Mouse (Mus musculus) CH12.LX (cell line): ENCODE measurements at regions not wholly inside any gene's neighbourhood (a gene's known extent, or its start where the extent isn't known, plus 50 kb on each side); places are given as distances from the start of the nearest gene placed in this dataset.

ENCODE experiments used
- DNase-seq: peaks from one replicate; pipeline ENCODE4 v3.0.0-alpha.2; 2013; ENCODE audit errors: extremely low read depth
- H3K27ac ChIP-seq: 2 replicates; pipeline ENCODE4 v1.5.1; 2012; ENCODE audit warnings: low read depth, mild to moderate bottlenecking, control low read depth, moderate library complexity; ENCODE audit not compliant: insufficient read depth
- H3K27me3 ChIP-seq: replicated peaks from 2 replicates; pipeline ENCODE3; 2012; ENCODE audit warnings: inconsistent platforms
- H3K36me3 ChIP-seq, 2 experiments: replicated peaks in 1 of 2; 2 replicates each; pipeline versions ENCODE3 to v1.6.1; 2012; ENCODE audit warnings: inconsistent platforms in 1 of 2, low read length in 1 of 2, mild to moderate bottlenecking in 1 of 2, mixed read lengths in 1 of 2, moderate library complexity in 1 of 2; ENCODE audit not compliant: control insufficient read depth in 1 of 2, insufficient read depth in 1 of 2
- H3K4me1 ChIP-seq, 2 experiments: 2 replicates each; pipeline ENCODE4 v1.6.1; 2012; ENCODE audit warnings: inconsistent platforms in 1 of 2, moderate library complexity in 1 of 2; ENCODE audit not compliant: insufficient read depth in 2 of 2, control insufficient read depth in 1 of 2
- H3K4me2 ChIP-seq: 2 replicates; pipeline ENCODE4 v1.6.1; 2012; ENCODE audit warnings: low read depth, mild to moderate bottlenecking, control low read depth; ENCODE audit not compliant: poor library complexity, insufficient read depth, severe bottlenecking
- H3K4me3 ChIP-seq, 3 experiments: fragments of 150-350 bp in 1 of 3; sonication (generic) in 1 of 3; replicated peaks in 1 of 3; 2 replicates each; pipeline versions ENCODE3 to v1.5.1; 2011 to 2012; ENCODE audit warnings: low read depth in 2 of 3, low read length in 2 of 3, mild to moderate bottlenecking in 2 of 3, moderate library complexity in 2 of 3, control low read depth in 1 of 3, improper control_type of control experiment in 1 of 3, inconsistent platforms in 1 of 3, mixed read lengths in 1 of 3; ENCODE audit not compliant: poor library complexity in 1 of 3
- H3K79me2 ChIP-seq: replicated peaks from 2 replicates; pipeline ENCODE4 v1.6.1; 2012; ENCODE audit warnings: mild to moderate bottlenecking, moderate library complexity; ENCODE audit not compliant: control insufficient read depth, poor library complexity, insufficient read depth, severe bottlenecking; ENCODE audit errors: extremely low read depth
- H3K9ac ChIP-seq: 2 replicates; pipeline ENCODE4 v1.6.1; 2012; ENCODE audit warnings: low read depth, mild to moderate bottlenecking, control low read depth, moderate library complexity; ENCODE audit not compliant: insufficient read depth
- H3K9me3 ChIP-seq: replicated peaks from 2 replicates; pipeline ENCODE3; 2012; ENCODE audit warnings: low read length, inconsistent platforms, mixed read lengths
- BHLHE40 ChIP-seq: IDR thresholded peaks from 2 replicates; pipeline ENCODE4 v1.6.1; 2011; ENCODE audit warnings: mild to moderate bottlenecking, low read depth, low read length, improper control_type of control experiment
- CHD1 ChIP-seq: IDR thresholded peaks from 2 replicates; pipeline ENCODE4 v1.6.1; 2012; ENCODE audit warnings: low read depth, low read length, improper control_type of control experiment, inconsistent platforms
- CTCF ChIP-seq, 2 experiments: IDR thresholded peaks in 1 of 2; conservative IDR thresholded peaks in 1 of 2; 2 replicates each; pipeline ENCODE4 v1.5.1; 2011 to 2012; ENCODE audit warnings: low read depth in 2 of 2, low read length in 2 of 2, improper control_type of control experiment in 1 of 2, inconsistent platforms in 1 of 2, mild to moderate bottlenecking in 1 of 2, moderate library complexity in 1 of 2
- E2F4 ChIP-seq: IDR thresholded peaks from 2 replicates; pipeline ENCODE4 v1.6.1; 2011; ENCODE audit warnings: low read depth, low read length, improper control_type of control experiment; ENCODE audit not compliant: insufficient replicate concordance
- ETS1 ChIP-seq: conservative IDR thresholded peaks from 2 replicates; pipeline ENCODE4 v1.6.1; 2012; ENCODE audit warnings: low read depth, mild to moderate bottlenecking, inconsistent platforms, low read length, improper control_type of control experiment, moderate library complexity
- GABPA ChIP-seq: IDR thresholded peaks from 2 replicates; pipeline ENCODE4 v1.6.1; 2012; ENCODE audit warnings: low read depth, low read length, improper control_type of control experiment, inconsistent platforms; ENCODE audit not compliant: insufficient replicate concordance
- HCFC1 ChIP-seq: IDR thresholded peaks from 2 replicates; pipeline ENCODE4 v1.6.1; 2012; ENCODE audit warnings: low read depth, mild to moderate bottlenecking, inconsistent platforms, low read length, improper control_type of control experiment
- JUN ChIP-seq: IDR thresholded peaks from 2 replicates; pipeline ENCODE4 v1.6.1; 2011; ENCODE audit warnings: low read depth, mild to moderate bottlenecking, low read length, improper control_type of control experiment, moderate library complexity; ENCODE audit not compliant: insufficient read depth
- KAT2A ChIP-seq: IDR thresholded peaks from 2 replicates; pipeline ENCODE4 v1.6.1; 2012; ENCODE audit warnings: low read length, improper control_type of control experiment, inconsistent platforms; ENCODE audit not compliant: insufficient replicate concordance
- MAX ChIP-seq: IDR thresholded peaks from 2 replicates; pipeline ENCODE4 v1.6.1; 2011; ENCODE audit warnings: low read length, improper control_type of control experiment
- MYC ChIP-seq: IDR thresholded peaks from 2 replicates; pipeline ENCODE4 v1.6.1; 2011; ENCODE audit warnings: low read depth, mild to moderate bottlenecking, improper control_type of control experiment, low read length
- NRF1 ChIP-seq: IDR thresholded peaks from 2 replicates; pipeline ENCODE4 v1.6.1; 2014; ENCODE audit warnings: low read depth, mild to moderate bottlenecking, inconsistent platforms, low read length, improper control_type of control experiment, moderate library complexity
- POLR2A ChIP-seq: IDR thresholded peaks from 2 replicates; pipeline ENCODE4 v1.6.1; 2011; ENCODE audit warnings: low read depth, mild to moderate bottlenecking, improper control_type of control experiment, low read length
- POLR2AphosphoS2 ChIP-seq: IDR thresholded peaks from 2 replicates; pipeline ENCODE4 v1.6.1; 2011; ENCODE audit warnings: low read depth, low read length, improper control_type of control experiment
- RAD21 ChIP-seq: IDR thresholded peaks from 2 replicates; pipeline ENCODE4 v1.6.1; 2011; ENCODE audit warnings: low read depth, mild to moderate bottlenecking, low read length, improper control_type of control experiment, moderate library complexity
- RCOR1 ChIP-seq: conservative IDR thresholded peaks from 2 replicates; pipeline ENCODE4 v1.6.1; 2012; ENCODE audit warnings: low read depth, mild to moderate bottlenecking, inconsistent platforms, low read length, improper control_type of control experiment
- TBP ChIP-seq: conservative IDR thresholded peaks from 2 replicates; pipeline ENCODE4 v1.6.1; 2011; ENCODE audit warnings: low read depth, low read length, improper control_type of control experiment
- TCF12 ChIP-seq: IDR thresholded peaks from 2 replicates; pipeline ENCODE4 v1.6.1; 2014; ENCODE audit warnings: low read depth, mild to moderate bottlenecking, inconsistent platforms, low read length, improper control_type of control experiment
- UBTF ChIP-seq: IDR thresholded peaks from 2 replicates; pipeline ENCODE4 v1.6.1; 2012; ENCODE audit warnings: low read depth, mild to moderate bottlenecking, inconsistent platforms, low read length, improper control_type of control experiment, moderate library complexity
- USF1 ChIP-seq: IDR thresholded peaks from 2 replicates; pipeline ENCODE4 v1.6.1; 2014; ENCODE audit warnings: low read depth, mild to moderate bottlenecking, inconsistent platforms, low read length, improper control_type of control experiment
- USF2 ChIP-seq: conservative IDR thresholded peaks from 2 replicates; pipeline ENCODE4 v1.6.1; 2011; ENCODE audit warnings: low read depth, low read length, improper control_type of control experiment
- ZC3H11A ChIP-seq: IDR thresholded peaks from 2 replicates; pipeline ENCODE4 v1.6.1; 2012; ENCODE audit warnings: low read depth, mild to moderate bottlenecking, inconsistent platforms, low read length, improper control_type of control experiment
- ZKSCAN1 ChIP-seq: IDR thresholded peaks from 2 replicates; pipeline ENCODE4 v1.6.1; 2012; ENCODE audit warnings: low read depth, inconsistent platforms, low read length, improper control_type of control experiment, borderline replicate concordance
- dilution Hi-C: fragments of 300-500 bp; cut with MboI; formaldehyde crosslinking; loops from 2 replicates; pipeline ENCODE4 v1.14.3; 2020; ENCODE audit warnings: low sequenced_read_pairs; ENCODE audit not compliant: extremely low pct_unique_long_range_greater_than_20kb, extremely low pct_ligation_motif_present
- in situ Hi-C: fragments of 300-500 bp; cut with MboI; formaldehyde crosslinking; loops from 3 replicates; pipeline ENCODE4 v1.14.3; 2019; ENCODE audit warnings: low sequenced_read_pairs, low pct_ligation_motif_present, low pct_unique_long_range_greater_than_20kb, mixed read lengths

DNA sequence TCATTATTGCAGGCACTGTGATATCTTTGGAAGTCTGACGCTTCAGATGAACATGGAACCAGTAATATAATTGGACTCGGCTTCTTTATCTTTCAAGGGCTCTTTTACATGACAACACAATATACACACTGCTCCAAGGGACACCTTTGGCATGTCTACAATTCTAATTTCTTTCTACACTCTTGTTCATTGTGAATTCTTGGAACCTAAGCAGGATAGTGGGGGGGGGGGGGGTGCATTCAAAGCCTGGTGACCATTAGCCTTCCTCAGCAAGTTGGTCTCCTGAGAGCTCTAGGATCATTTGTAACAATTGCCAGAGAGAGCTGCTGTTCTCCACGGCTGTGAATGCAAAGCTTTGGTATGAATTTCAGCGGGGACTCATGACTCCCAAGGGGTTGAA, 252.2 kb upstream of the Zeb2 start:
- in situ Hi-C loops = no loop called here
- Histone ChIP-seq H3K79me2 (no peaks in the 10 kb centered on the region), H3K4me1 (no peaks in the 10 kb centered on the region), H3K4me3 (no peak overlapping the region)
- no peak for TF ChIP-seq ZC3H11A
- no peak for TF ChIP-seq GABPA
- TF ChIP-seq USF2 = no peak
- no peak for TF ChIP-seq JUN
- no peak for TF ChIP-seq RCOR1
- TF ChIP-seq CTCF (conservative IDR thresholded peaks at IDR 0.05 in 1 of 2, IDR thresholded peaks at IDR 0.05 in 1 of 2; ENCODE audit: low read depth in 2 of 2, low read length in 2 of 2) = no peak
- no peak for TF ChIP-seq MAX
- no peak for TF ChIP-seq UBTF
- no peak for TF ChIP-seq CHD1
- no peak for TF ChIP-seq MYC
- no peak for TF ChIP-seq NRF1
- TF ChIP-seq POLR2A = no peak
- TF ChIP-seq KAT2A = no peak
- no peak for TF ChIP-seq BHLHE40
- no peak for TF ChIP-seq TBP
- TF ChIP-seq TCF12 = no peak
- TF ChIP-seq HCFC1 = no peak
- no peak for TF ChIP-seq USF1
- TF ChIP-seq, all 38 proteins: peak for 0
- no peak for DNase-seq
- no peak overlapping the region for H3K4me2 ChIP-seq
- H3K9me3 ChIP-seq = no peaks in the 10 kb centered on the region
- no peaks in the 10 kb centered on the region for H3K36me3 ChIP-seq
- H3K9ac ChIP-seq = no peak overlapping the region
- dilution Hi-C loops = no loop called here
- H3K27ac ChIP-seq = no peak overlapping the region
- H3K27me3 ChIP-seq = no peaks in the 10 kb centered on the region

DNA sequence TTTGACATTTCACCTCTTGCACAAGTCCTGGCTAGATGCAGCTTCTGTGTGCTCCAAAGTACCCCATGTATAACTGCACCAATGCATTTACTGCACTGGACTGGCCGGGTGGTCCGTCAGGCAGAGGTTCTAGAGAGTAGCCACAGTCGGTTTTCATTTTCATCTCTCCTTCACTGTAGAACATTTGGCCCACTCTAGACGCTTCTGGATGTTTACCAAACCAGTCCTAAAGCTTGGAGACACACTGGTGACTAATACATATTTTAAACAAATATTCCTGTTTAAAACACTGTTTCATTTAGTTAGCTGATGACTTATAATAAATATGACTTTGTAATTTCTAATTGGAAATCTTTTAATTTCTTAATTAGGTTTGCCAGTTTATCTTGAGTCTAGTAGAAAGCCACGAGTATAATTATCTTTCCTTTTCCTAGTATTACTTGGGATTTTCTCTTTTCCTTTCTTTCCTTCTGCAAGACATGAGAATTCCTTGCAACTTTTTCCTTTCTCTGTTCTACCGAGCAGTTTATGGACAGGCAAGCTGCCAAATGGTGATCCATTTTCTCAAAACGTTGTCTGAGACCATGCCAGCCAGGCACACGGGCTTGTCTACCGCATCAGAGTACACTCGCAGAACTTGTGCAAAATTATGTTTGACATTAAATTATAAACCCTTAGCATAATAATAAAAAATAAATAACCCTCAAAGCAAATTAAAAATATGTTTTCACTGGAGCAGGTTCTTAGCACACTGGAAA, 250.4 kb upstream of the Zeb2 start:
- Histone ChIP-seq H3K4me2 (no peak overlapping the region), H3K79me2 (no peaks in the 10 kb centered on the region), H3K36me3 (no peaks in the 10 kb centered on the region), H3K27ac (no peak overlapping the region), H3K27me3 (no peaks in the 10 kb centered on the region), H3K4me1 (no peaks in the 10 kb centered on the region), H3K4me3 (no peak overlapping the region), H3K9me3 (no peaks in the 10 kb centered on the region), H3K9ac (no peak overlapping the region)
- dilution Hi-C loops = no loop called here
- DNase-seq = no peak
- in situ Hi-C loops = no loop called here
- no peak for TF ChIP-seq ETS1
- TF ChIP-seq RCOR1 = no peak
- TF ChIP-seq RAD21 = no peak
- TF ChIP-seq GABPA = no peak
- no peak for TF ChIP-seq TBP
- no peak for TF ChIP-seq POLR2AphosphoS2
- TF ChIP-seq ZKSCAN1 = no peak
- no peak for TF ChIP-seq CTCF (conservative IDR thresholded peaks at IDR 0.05 in 1 of 2, IDR thresholded peaks at IDR 0.05 in 1 of 2; ENCODE audit: low read depth in 2 of 2, low read length in 2 of 2)
- no peak for TF ChIP-seq POLR2A
- no peak for TF ChIP-seq E2F4
